Mouse (Mus musculus) bone marrow, adult 2 months (tissue): Measurements from ENCODE around the gene S100b.

ENCODE experiments used
- CTCF ChIP-seq: fragments of 200-500 bp; IDR thresholded peaks from 2 replicates; pipeline ENCODE4 v1.5.1; 2011; ENCODE audit warnings: low read length, control low read depth; ENCODE audit not compliant: control insufficient read depth, insufficient read depth
- POLR2A ChIP-seq: fragments of 200-500 bp; IDR thresholded peaks from 2 replicates; pipeline ENCODE4 v1.6.1; 2011; ENCODE audit warnings: low read depth, mild to moderate bottlenecking, control low read depth, low read length, borderline replicate concordance; ENCODE audit not compliant: control insufficient read depth

DNA sequence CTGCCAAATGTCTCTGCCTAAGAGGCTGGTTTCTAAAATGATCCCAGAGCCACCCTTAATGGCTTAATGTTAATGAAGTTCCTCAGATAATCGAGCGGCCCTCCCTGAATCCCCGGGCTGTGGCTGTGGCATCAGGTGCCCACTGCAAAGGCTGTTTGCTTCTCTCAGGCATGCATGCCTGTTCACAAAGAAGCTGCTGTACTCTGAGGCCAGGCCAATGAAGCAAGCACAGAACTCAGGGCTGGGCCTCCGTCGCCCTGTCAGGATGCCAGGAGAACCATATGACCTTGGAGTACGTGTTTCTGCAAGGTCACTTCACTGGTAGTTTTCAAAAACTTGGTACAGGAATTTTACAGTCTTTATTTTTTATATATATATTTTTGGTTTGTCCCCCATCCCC, 2.0 kb downstream of the S100b start:
- TF ChIP-seq POLR2A = no peak
- no peak for TF ChIP-seq CTCF
